Mouse (Mus musculus) left cerebral cortex, postnatal 14 days (tissue): ENCODE data around the gene Gsg1. TPM values are rescaled to one million over a fixed set of nuclear protein-coding genes. Genes with fewer than 3 reads are reported as not detected.

Experiments used
- DNase-seq, 2 experiments: peaks; one replicate each; pipeline ENCODE4 v3.0.0; 2021 to 2022; ENCODE audit warnings: low spot score in 2 of 2, mixed read lengths in 1 of 2
- intact Hi-C: fragments of 180-260 bp; cut with DNase I; formaldehyde crosslinking; loops from one replicate; pipeline ENCODE4 v1.15.1; 2025
- long read RNA-seq, 2 experiments: library from polyadenylated mRNA; stranded (forward); transcript quantifications; one replicate each; pipeline ENCODE4 v2.0.0; 2021
- total RNA-seq, 2 experiments: library from RNA; stranded (reverse); gene quantifications; 2 replicates each; pipeline ENCODE4 v1.2.3; 2021

Gsg1 gene
- total RNA-seq = not detected
- long read RNA-seq, experiment 1 = 0 reads
- long read RNA-seq, experiment 2, partial matches to known transcripts = 0 of 2 reads
- long read RNA-seq, experiment 2, other reads (novel, unspliced or antisense) = 2 of 2 reads

DNA sequence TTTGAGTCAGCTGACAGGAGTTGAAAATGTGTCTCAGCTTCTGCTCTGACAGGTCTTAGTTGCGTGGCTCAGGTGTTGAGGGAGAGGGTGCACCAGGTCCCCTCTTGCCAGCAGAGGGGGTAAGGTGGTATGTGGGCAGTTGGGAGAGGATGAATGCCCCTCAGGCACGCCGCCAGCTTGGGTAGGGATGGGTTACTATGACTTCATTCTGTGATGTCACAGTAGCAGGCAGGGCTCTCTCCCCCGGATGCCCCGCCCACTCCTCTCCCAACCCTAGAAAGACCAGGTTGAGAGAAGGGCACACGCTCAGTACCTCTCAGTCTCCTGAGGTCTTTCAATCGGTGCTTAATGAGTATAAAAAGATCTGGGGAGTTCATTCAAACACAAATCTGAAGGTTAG is at the start of gene Gsg1:
TSS of gene Gsg1 (minus strand) at position 199 of the 400 bp plus-strand sequence.
- intact Hi-C loops = no loop called here
- DNase-seq = no peak

GRCm38 (mm10) chr6:135302421-135303125 is 48.4 kb upstream of the Gsg1 start:
- DNase-seq = no peak
- intact Hi-C loops = no loop called here

DNA sequence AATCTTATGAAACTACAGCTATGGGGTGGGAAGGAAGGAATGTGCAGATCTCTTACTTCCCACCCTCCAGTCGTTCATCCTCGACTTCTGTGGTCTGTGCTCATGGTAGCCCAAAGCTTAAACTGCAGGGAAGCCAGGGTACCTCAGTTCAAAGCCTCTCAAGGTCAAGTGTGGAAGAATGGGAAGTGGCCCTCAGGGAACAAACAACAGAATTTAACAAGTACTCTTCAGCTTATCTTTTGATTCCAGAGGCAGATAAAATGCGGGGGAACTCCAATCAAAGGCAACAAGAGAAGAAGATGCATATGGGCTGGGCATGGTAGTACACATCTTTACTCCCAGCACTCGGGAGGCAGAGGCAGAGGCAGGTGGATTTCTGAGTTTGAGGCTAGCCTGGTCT is 46.3 kb upstream of the Gsg1 start:
- no peak for DNase-seq
- intact Hi-C loops = no loop called here

DNA sequence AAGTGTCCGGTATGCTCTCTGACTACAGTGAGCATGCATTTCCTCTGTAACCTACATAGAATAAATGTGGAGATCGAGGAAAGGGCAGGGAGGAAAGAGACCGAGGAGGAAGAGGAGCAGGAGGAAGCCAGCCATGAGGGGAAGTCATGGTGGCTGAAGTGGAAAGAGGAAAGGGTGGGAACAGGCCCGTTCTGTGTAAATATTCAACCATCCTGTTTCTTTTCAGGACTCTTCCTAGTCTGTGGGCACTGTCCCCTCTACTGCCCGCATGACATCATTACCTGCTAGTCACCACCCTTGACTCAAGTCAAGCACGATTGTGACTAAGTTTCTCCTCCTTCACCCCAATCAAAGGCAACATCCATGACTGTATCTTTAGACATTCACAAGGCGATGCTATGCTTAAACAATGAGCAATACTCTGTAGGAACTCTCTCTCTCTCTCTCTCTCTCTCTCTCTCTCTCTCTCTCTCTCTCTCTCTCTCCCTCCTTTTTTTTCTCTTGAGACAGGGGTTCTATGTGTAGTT is 44.9 kb upstream of the Gsg1 start:
- intact Hi-C loops = no loop called here
- no peak for DNase-seq

GRCm38 (mm10) chr6:135297570-135297969 is 43.4 kb upstream of the Gsg1 start:
- intact Hi-C loops = no loop called here
- no peak for DNase-seq

DNA sequence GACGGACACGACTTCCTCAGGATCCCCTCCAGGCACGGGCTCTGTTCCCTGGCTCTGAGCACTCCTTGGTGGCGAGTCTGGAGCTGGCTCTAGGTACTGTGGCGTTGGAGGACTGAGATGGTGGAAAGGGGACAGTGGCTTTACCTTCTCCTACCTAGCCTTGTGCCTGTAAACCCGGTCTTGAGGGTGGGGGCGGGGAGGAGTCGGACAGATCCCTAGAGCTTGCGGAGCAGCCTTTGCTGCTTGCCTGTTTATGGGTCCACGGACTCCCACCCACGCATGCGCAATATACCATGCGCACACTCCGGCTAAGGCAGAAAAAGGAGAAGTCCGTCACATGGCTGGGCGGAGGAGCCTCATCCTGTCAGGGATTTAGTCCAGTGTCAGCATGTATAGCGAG is 42.1 kb upstream of the Gsg1 start:
- DNase-seq = peak; percentile 17 to 37
- intact Hi-C loops = no loop called here

- intact Hi-C loops = no loop called here
- DNase-seq = peak; percentile 16 to 38
Measured at GRCm38 (mm10) chr6:135295082-135295861, 41.1 kb upstream of the Gsg1 start.

- intact Hi-C loops = no loop called here
- no peak for DNase-seq
Measured at GRCm38 (mm10) chr6:135294150-135294549, 40.0 kb upstream of the Gsg1 start.

DNA sequence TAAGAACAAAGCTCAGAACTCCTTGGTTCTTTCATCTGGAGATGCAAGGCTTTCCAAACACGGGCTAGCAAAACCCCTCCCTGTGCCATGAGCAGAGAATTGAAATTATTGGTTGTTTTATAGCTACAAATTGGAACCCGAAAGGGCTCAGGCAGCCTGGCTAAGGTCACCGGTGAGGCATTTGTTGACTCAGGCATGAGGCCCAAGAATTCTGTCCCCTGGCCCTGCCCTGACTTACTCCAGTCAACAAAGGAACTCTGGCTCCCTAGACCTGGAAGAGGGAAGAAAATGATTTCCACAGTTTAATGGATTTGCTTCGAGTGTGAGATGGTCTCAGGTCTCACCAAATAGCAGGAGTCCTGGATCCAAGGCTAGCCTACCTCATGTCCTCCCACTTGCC is 38.2 kb upstream of the Gsg1 start:
- DNase-seq = no peak
- intact Hi-C loops = no loop called here

DNA sequence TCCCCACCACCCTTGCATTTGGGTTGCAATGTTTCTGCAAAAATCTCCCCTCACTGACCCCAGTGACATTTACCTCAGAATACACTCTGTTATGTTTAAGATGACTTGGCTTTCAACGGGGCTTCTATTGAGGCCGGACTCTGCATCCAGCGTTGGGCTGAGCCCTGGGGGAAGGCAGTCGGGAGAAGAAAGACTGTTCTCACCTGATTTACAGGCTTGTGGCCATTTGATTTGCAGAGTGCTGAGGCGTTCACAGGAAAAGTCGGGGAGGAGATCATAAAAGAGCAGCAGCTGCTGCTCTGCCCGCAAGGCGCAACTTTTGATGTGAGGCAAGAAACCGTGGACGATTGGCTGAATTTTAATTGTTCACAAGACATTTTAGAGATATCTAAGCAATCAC is 25.7 kb upstream of the Gsg1 start:
- intact Hi-C loops = no loop called here
- no peak for DNase-seq

DNA sequence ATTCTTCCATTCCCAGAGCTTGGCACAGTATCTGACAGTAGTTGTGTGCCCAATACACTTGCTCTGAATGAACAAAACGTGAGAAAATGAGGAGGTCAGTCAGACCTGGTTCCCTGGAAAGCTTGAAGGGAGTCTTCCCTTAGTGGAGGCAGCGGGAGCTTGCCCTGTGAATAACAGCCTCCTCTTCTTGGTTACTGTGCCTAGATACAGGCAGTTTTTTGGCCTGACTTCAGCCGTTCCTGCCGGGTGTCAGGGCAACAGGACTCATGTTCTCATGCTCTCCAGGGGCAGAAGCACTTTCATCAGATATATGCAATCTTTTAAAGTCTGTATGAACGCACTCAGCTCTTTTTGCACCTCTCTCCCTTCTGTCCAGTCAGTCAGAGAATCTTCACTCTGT is 25.1 kb upstream of the Gsg1 start:
- no peak for DNase-seq

DNA sequence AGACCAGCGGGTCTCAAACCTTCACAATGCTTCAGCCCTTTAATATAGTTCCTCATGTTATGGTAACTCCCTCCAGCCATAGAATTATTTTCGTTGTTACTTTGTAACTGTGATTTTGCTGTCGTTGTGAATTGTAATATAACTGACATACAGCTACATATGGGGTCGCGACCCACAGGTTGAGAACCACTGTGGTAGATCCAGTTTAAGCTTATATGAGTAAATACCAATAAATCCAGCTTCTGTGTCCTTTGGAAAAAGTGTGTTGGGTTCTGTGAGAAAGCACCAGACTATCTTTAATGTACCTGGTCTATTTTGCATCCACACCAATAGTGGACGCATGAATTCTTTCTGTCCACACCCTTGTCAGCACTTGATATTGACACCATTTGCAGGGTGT is 24.2 kb upstream of the Gsg1 start:
- intact Hi-C loops = no loop called here
- no peak for DNase-seq

More for the DNA sequence above, 25.1 kb upstream of the Gsg1 start:
- intact Hi-C loops = no loop called here

DNA sequence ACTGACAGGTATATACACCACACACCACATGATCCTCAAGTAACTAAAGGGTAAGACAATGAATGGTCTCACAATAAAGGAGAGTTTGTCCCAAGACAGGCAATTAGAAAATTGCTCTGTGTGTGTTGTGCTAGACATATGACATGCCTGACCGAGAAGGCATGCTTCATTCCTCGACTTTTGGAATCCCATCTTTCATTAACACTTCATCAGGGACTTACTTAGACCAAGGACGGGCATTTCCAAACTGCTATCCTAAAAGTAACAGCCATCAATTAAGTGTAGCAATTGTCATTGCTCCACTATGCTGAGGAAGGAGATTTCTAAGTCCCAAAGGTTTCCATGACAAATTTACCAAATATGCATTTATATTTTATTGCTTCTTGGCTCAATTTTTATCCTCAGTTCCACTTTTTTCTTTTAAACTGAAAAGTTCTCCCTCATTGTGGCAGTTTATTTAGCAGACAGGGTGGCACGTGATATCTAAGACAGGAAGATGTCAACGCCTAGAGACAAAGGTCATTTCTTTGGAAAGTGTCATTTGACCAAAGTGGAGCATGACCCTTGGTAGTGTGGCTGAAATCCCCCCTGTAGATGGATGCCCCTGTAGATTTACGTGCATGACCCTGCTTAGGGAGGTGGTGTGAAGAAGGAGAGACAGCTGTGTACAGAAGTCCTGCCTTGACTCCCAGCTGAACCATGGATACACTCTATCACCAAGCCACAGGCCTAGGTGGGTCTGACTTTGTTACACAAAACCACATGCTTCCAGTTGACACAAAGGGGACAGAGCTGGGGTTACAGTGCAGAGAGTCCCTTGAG is 22.5 kb upstream of the Gsg1 start:
- DNase-seq = no peak
- intact Hi-C loops = no loop called here

DNA sequence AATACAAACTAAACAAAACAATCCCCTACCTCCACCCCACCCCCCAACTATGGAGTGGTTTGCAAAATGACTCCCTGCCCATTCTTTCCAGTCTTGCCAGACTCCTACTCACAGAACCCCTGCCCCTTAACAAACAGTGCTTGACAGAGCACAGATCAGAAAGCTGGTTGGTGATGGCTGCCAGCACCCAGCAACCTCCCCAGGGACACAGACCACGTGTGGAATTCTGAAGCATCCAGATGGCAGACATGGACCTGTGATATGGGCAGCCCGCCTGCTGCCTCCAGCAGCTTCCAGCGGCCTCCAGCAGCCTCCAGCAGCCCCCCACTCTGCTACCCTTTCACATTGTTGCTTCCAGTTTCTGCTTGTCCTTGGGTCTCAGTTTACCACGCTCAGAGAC is 21.1 kb upstream of the Gsg1 start:
- intact Hi-C loops = no loop called here
- DNase-seq = no peak

- DNase-seq = no peak
- intact Hi-C loops = no loop called here
Measured at GRCm38 (mm10) chr6:135273066-135273465, 18.9 kb upstream of the Gsg1 start.

DNA sequence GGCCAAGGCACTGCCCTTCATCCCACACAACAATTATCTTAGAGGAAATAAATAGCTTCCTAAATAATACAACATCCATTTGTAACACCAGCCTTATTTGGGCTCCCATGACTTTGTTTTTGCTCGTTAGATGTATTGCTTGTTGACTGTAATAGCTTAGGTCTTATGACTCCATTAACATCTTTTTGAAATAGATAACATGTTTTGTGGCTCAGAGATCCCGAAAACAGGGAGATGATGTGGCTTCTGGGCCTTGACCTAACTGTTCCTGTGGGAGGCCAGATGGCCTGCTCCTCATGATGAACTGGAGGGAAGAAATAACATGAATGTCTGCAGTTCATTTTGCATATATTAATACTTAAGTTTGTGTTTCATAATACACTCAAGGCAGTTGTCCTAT is 17.6 kb upstream of the Gsg1 start:
- intact Hi-C loops = no loop called here
- no peak for DNase-seq

- DNase-seq = no peak
- intact Hi-C loops = no loop called here
Measured at GRCm38 (mm10) chr6:135269626-135270025, 15.5 kb upstream of the Gsg1 start.

DNA sequence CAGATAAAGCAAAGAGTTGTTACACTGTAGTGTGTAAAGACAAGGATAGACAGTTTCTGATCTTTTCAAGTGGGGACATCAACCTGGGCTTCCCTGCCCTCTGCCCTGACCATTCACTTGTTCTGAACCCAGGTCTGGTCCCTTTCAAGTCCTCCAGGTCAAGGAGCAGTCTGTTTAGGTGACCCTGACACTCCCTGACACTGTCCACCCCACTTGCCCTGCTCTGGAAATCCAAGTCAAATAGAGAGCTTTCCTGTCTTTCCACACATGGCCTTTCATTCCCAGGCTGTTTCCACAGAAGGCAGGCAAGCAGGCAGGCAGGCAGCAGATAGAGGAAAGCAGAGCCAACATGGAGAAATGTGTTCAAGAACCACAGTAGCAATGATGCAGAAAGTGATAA is 14.2 kb upstream of the Gsg1 start:
- no peak for DNase-seq
- intact Hi-C loops = no loop called here

DNA sequence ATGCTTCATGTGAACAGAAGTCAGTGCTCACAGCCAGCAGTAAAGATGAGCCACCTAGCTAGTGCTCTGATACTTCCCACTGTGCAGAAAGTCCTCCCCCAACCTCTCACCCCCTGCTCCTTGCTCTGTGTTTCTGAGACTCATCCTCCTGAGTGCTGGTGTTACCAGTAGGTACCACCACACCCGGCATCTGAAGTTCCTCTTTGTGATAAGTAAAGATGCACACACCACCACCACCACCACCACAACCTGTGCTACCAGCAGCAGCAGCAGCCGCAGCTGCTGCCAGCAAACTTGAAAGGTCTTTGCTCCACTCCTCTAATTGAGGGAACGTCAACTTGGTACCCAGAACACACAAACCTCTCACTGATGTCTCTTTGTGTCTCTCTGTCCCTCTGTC is 13.1 kb upstream of the Gsg1 start:
- no peak for DNase-seq
- intact Hi-C loops = no loop called here

GRCm38 (mm10) chr6:135266056-135266455 is 11.9 kb upstream of the Gsg1 start:
- intact Hi-C loops = no loop called here
- DNase-seq = no peak
